Mouse (Mus musculus) bone marrow macrophage, adult 2 months (primary cell): ENCODE data around the gene Zfp385a.

Source experiments
- CTCF ChIP-seq: IDR thresholded peaks from 2 replicates; pipeline ENCODE4 v1.5.1; 2012; ENCODE audit warnings: low read depth, mild to moderate bottlenecking, low read length, moderate library complexity
- POLR2A ChIP-seq: IDR thresholded peaks from 2 replicates; pipeline ENCODE4 v1.6.1; 2012; ENCODE audit warnings: mild to moderate bottlenecking, low read depth, low read length, borderline replicate concordance

- TF ChIP-seq POLR2A (no peak), CTCF (no peak)
Measured at GRCm38 (mm10) chr15:103292673-103293345, 47.1 kb downstream of the Zfp385a start.
